Mouse (Mus musculus) brain, adult 2 months (tissue): ENCODE results near the gene Ppp1r35.
"Not testable (repeated sequence)": the region's sequence is repeated elsewhere in the genome, so short reads cannot be mapped to it uniquely, and the experiment has no call there.

ENCODE experiments used
- DNase-seq: peaks from one replicate; pipeline ENCODE4 v3.0.0; 2011; ENCODE audit warnings: low read depth, low spot score

Ppp1r35 gene

DNA sequence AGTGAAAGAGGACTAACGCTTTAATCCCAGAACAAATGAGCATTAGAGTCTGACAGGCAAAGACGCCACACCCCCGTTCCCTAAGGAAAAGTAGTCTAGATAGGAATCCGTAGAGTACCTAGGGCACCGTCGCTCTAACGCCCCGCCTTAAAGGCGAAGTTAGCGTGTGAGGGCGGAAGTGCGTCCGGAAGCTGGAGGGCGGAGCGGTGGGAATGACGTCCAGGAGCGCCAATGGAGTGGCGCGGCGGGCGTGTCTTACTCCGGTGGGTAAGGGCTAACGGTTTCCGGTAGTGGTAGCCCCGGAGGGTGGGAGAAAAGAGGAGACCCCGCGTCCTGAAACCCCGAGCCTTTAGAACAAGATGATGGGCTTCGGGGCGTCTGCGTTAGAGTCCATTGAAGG, at the start of gene Ppp1r35:
Gene Ppp1r35, plus strand, starts transcription at position 215 of the 400 bp plus-strand sequence.
- peak; percentile 99 for DNase-seq

DNA sequence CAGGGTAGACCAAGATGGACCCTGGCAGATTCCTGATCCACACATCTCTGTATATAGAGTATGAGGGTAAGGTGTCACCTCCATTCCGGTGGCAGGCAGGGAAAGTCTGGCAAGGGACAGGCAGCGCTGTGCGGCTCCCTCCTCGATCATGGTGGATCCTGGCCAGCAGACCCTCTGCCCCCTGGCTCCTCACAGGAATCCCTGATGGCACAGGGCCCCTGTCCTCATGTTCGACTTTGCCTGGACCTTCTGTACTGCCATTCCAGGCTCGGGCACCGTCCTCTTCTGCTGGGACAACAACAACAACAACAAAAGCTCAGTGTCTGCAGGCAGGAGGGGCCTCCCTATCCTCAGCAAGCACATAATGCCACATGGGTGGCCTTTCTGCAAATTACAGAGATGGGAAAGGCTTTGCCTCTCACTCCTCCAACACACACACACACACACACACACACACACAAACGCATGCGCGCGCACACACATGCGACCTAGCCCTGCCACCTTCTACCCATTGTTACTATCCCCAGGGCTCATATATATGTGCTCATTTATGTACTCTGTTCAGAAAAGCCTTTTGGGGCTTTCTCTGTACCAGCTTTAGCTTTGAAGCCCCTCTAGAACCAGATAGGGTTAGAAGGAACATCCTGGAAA, 44.9 kb upstream of the Ppp1r35 start:
- DNase-seq: peak; percentile 41

DNA sequence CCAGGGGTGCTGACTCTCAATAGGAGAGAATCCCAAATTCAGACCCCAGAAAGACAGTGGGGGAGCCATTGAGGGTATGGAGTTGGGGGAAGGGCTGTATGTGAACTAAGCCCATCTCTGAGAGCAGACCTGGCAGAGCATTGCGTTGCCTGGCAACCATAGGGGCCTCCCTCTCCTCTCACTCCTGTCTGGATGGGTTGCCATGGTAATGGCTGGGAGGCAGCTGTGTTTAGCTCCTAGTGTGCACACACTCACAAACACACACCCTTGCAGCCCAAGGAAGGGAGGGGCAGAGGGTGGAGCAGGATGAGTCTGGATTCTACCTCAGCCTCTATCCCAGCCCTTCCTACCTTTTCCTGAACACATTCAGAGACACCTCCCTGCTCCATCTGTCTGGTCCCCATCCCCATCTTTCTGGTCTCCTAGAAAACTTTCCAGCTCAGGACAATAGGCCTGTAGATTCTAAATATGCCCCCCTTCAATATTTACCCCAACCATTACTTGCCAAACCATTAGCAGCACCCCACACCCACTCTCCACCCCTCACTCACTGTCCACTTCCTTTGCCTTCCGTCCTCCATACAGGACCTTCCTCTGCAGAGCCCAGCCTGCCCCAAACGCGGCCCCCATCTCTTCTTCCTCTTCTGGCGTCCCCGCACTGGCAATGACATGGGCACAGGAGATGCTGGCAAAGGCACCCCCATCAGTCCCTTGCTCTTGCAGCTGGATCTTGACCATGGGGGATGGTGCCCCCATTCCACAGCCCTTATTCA, 44.2 kb upstream of the Ppp1r35 start:
- peak; percentile 98 for DNase-seq

DNA sequence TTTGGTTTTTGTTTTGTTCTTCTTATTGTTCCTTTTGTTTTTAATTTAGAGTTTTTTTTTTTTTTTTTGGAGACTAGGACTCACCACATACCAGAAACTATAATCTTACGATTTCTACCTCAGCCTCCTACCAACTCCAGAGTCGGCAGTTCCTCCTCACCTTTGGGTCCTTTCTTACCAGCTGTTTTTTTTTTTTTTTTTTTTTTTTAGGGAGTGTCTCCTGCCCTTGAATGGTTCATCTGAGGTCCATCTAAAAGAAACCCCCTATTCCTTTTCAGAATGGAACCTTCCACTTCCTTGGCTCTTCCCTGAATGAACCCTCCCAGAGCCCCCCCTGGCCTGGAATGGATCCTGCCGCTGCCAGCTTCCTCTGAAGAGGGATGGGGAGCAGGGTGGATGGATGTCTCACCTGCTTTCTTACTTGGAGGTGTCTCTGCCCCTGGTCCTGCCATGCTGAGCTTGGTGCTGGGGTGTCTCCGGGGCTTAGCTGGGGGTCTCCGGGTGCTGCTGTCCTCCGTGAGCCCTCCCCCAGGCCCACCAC, 41.2 kb upstream of the Ppp1r35 start:
- peak; percentile 86 for DNase-seq

DNA sequence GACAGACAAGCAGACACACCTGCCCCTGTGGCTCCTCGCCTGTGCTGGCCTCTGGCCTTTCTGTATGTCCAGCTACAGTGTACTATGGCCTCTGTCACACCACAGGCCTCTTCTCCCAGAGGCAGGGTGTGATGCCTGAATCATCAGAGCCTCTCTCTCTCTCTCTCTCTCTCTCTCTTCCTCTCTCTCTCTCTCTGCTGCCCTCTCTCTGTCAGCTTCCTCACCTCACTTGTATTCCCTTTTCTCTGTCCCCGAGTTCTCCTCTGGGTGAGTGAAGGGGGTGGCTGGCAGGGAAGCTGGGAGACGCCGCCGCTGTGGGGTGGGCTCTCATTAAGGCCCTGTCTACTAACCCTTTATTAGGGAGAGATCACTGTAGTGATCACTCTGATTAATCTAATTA, 40.1 kb upstream of the Ppp1r35 start:
- peak; percentile 82 for DNase-seq

DNA sequence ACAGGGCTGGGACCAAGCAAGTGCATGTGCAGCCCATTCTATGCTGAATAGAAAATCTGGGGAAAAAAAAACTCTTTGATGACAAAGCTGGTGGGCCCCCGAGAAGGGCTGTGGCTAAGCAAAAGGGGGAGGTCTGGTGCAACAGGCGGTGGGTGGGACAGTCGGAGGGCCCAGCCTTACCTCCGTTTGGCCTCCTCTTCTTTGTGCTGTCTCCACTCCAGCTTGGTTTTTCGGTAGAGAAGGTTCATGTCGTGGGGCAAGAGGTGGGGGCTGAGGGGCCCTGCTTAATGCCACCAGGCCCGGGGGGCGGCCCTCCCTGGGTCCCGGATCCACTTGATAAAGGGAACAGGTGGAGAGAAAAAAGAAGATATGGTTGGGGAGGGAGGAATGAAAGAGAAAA, 39.2 kb upstream of the Ppp1r35 start:
- DNase-seq: no peak

DNA sequence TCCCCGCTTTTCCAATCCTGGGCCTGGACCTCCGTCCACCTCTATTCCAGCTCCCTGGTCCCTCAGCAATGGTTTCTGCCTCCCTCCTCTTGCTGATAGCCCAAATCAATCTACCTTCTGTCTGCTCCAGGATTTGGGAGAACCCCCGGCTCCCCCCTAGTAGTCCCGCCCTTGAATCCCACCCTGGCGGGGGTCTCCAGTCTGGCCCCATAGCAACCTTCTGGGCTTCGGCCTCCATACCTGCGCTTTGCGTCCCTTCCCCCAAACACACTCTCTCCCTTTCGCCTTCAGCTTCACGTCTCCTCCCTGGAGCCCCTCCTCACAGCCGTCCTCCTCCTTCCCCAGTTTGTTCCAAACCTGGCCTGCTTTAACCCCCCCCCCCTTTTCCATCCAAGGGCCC, 38.1 kb upstream of the Ppp1r35 start:
- DNase-seq: no peak

DNA sequence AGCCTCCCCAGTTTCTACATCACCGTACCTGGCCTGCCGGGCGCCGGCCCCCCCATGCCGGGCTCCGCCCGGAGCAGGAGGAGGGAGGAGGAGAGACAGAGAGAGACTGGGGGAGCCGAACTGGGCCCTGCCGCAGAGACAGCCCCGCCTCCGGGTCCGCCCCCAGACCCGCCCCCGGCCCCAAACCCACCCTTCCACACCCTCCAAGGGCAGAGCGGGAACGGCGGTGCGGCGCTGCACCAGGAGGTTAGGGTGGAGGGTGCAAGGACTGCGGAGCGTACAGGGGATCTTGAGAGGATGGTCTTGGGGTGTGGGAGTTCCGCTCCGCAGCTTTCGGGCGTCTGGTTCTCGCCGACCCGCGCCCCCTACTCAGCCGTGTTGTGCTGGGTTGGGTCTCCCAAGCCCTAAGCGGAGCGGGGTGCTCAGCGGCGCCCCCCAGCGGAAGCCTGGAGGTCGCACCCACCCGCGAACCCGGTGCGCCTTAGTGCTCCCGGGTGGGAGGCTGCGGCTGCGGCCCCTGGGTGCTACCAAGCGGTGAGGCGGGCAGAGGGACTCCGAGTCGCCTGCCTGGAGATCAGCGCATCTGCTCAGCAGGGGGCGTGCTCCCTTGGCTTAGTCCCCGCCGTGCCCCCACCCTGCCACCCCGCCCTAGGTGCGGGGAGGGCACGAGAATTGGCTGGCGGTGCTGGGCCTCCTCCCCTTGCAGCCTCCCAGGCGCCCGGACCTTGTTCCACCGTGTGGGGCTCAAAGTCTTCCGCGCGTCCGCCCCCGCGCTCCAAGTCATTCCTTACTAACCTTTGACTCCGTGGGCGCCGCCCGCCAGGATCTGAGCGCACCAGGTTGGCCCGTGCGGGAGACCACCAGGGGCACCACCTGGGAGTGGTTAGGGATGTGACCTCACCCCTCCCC, 37.4 kb upstream of the Ppp1r35 start, which contains the start of gene Nyap1:
Gene Nyap1, minus strand, starts transcription at position 585 of the 909 bp plus-strand sequence.
- peak; percentile 88 for DNase-seq

DNA sequence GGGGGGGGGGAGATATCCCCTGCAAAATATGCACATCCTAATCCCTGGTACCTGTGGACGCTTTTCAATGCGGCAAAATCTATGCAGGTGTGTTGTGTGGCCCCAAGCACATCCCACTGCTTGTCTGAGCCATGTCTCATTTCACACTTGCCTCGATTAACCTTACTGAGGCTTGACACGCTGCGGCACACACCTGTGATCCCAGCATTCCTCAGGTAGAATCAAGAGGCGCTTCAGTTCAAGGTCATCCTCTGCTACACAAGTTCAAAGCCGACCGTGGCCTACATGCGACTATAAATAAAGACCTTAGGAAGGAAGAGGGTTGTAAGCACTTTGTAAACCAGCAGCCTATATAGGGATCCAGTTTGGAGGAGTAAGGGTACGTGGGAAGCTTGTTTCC, 36.6 kb upstream of the Ppp1r35 start:
- DNase-seq: no peak

DNA sequence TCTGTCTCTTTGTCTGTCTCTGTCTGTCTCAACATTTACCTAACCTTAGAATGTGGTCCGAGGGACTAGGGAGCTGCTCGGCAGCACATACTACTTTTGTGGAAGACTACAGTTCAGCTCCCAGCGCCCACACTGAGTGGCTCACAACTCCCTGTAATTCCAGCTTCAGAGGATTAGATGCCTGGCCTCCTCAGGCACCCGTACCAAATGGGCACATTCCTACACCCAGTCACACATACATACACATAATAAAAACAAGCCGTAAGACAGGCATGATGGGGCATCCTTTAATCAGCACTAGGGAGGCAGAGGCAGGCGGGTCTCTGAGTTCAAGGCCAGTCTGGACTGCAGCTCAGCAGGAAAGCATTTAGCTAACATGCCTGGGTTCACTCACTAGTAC, 35.8 kb upstream of the Ppp1r35 start:
- no peak for DNase-seq

DNA sequence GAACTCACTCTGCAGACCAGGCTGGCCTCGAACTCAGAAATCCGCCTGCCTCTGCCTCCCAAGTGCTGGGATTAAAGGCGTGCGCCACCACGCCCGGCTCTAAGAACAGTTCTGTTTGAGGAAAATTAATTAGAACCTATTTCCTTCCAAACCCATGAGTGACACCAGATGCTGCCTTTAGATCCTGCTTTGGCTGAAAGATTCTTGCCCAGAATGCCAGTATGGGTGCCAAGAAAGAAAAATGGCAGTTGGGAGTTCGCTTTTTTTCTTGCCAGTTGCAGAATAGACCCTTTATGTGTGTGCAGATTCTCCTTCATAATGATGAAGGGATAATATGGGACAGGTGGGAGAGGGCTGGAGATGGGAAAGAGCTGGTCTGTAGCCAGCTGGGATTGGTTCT, 34.5 kb upstream of the Ppp1r35 start:
- no peak for DNase-seq

DNA sequence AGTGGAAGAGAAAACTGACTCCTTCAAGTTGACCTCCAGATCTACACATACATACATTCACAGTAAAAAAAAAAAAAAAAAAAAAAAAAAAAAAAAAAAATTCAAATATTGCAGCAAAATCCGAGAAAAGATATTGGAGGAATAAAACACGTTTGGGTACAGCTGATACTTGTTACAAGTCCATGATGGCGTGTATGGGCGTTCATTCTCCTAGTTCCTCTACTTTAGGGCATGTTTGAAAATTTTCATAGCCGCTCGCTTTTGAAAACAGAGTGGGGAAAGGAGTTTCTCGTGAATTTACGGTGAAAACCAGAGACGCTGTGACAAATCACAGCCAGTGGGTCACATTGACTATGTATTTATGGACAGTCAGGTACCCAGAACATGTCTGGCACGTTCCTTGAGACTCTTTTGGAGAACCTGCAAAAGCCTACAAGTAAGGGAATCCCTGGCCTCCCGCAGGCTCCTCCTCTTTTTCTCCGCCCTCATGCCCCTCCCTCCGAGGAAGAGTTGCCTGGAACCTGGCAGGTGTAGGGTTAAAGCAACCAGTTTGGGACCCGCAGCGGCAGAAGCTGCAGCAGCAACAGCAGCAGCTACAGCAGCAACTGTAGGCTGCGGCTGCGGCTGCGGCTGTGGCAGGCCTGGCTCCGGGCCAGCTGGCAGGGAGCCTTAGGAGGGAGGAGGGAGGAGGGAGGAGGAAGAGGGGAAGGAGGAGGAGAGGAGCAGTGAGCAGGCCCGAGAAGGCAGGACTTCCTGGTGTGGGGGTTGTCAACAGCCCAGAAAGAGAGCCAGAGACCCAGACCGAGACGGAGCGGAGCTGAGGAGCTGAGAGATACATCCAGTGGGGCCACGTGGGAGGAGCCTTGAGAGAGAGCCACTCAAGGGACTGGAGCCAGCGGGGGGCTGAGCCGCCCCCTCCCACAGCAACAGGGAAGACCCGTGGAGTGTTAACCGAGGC, 33.2 kb upstream of the Ppp1r35 start, which contains the start of gene Tsc22d4:
Gene Tsc22d4, plus strand, starts transcription at position 517 of the 958 bp plus-strand sequence.
- DNase-seq: peak; percentile 94

DNA sequence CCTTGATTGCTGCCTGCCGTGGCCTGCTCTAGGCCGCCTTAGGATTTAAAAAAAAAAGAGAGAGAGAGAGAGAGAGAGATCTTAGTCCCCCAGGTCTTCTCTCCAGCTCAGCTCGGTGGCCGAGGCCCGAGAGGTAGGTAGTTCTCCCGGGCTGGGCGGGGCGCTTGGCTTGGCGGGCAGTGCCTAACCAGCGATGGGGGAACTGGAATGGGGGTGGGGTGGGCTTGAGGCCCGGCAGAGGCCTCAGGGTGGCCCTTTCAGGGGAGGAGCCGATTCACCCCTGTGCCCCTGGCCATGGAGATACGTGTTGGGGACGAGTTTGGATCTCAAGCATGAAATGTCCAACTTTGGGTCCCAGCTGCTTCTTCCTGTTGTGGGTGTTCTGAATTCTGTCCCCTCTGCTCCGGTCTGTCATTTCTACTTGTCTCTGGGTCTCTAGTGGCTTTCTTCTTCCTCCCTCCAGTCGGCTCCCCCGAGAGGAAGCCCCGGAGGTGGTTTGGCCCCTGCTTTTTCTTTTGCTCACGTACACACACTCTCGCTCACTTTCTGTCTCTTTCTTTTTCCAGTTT, 32.3 kb upstream of the Ppp1r35 start:
- peak; percentile 56 for DNase-seq

DNA sequence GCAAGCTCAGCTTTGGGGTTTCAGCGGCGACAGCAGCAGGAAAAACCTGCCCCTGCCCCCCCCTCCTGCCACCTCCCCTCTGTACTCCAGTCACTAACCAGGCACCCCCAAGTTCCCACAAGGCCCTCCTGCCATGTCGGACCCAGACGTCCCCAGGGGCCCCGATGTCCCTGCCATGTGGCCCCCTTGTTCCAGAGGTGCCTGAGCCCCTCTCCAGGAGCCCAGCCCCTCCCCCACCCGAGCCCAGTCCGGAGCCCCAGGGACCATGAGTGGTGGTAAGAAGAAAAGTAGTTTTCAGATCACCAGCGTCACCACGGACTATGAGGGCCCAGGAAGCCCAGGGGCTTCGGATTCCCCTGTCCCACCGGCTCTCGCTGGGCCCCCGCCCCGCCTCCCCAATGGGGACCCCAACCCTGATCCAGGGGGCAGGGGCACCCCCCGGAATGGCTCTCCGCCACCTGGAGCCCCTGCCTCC, 31.8 kb upstream of the Ppp1r35 start:
- DNase-seq: no peak

DNA sequence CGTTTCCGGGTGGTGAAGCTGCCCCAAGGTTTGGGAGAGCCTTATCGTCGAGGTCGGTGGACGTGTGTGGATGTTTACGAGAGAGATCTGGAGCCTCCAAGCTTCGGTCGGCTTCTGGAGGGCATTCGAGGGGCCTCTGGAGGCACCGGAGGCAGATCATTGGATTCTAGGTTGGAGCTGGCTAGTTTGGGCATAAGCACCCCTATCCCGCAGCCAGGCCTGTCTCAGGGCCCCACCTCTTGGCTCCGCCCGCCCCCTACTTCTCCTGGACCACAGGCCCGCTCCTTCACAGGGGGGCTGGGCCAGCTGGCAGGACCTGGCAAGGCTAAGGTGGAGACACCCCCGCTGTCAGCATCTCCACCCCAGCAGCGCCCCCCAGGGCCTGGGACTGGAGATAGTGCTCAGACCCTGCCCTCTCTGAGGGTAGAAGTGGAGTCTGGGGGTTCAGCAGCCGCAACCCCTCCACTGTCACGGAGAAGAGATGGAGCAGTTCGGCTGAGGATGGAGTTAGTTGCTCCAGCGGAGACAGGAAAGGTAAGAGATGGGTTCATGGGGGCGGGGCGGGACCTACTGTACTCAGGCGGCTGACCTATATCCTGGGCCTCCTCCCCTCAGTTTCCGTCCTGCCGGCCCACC, 31.2 kb upstream of the Ppp1r35 start:
- DNase-seq: peak; percentile 71

DNA sequence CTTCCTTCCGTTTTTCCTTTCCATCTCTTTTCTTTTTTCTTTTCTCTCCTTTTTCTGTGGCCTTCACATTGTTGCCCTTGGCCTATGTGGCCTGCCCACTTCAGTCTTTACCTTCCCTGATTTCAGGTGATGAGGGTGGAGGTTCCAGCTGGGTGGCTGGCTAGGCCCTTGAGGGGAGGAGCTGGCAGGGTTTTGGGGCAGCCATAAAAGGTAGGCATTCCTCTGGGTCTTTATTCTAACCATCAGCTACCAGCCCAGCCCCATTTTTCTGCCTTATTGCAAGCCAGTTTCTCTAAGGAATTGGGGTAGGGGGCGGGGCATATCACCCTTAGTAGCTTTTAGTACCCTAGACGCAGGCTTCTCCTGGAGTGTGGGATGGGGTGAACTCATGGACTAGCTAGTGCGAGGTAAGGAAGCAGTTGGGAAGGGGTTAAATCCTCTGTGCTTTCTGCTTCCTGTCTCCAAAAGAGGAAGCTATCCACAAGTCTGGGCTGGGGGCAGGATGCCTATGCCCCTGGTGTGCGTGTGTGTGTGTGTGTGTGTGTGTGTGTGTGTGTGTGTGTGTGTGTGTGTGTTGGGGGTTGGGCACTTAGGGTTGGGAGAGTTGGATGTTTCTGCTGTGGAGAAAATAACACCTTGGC, 30.4 kb upstream of the Ppp1r35 start:
- peak; percentile 43 for DNase-seq

DNA sequence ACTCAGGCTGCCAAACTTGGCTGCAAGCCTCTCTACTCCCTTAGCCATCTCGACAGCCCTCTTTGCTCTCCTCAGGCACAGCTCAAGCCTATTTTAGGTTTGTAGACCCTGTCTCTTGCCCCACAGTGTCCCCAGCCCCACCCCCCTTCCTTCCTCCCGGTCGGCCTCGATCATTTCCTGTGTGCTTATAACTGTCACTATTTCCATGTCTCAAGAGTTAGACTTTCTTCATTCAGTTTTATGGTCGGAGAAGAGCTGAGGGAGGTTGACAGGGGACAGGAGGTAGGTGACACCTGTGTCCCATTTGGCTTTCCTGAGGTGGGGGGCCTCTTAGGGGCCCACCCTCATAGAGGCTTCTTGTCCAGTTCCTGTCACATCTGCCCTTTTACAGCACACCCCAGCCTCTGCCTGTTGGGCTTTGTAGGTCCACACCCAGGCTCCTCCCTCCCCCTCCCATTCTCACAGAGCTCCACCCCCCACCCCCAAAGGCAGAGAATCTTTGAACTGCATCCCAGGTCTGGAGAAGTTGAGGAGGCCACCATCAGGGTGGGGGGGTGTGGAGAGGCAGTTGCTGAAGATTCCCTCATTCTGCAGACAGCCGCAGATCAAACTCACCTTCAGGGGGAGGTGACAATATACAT, 29.3 kb upstream of the Ppp1r35 start:
- DNase-seq: no peak

DNA sequence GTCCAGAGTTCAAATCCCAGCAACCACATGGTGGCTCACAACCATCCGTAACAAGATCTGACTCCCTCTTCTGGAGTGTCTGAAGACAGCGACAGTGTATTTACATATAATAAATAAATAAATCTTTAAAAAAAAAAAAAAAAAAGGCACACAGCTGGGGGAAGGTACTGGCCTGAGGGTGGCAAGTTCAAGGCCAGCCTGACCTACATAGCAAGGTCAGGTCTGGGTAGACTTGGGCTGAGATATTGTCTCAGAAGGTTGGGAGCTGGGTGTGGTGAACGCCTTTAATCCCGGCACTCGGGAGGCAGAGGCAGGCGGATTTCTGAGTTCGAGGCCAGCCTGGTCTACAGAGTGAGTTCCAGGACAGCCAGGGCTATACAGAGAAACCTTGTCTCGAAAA, 28.4 kb upstream of the Ppp1r35 start:
- not testable (repeated sequence) for DNase-seq
